Mouse (Mus musculus): Measurements from ENCODE around the gene Gpr108.
A peak's percentile ranks its signal among the peaks of the same experiment; 100 is the strongest.

Gpr108 gene

GRCm38 (mm10) chr17:57201841-57202724 lies 46.2 kb downstream of the Gpr108 start:
- DNase-seq = peak; percentile 60

GRCm38 (mm10) chr17:57198252-57198651 lies 50.0 kb downstream of the Gpr108 start:
- no peak for DNase-seq

GRCm38 (mm10) chr17:57195326-57196010 lies 52.8 kb downstream of the Gpr108 start:
- no peak for DNase-seq

- DNase-seq = no peak
Measured at GRCm38 (mm10) chr17:57194771-57195170, 53.5 kb downstream of the Gpr108 start.

GRCm38 (mm10) chr17:57194041-57194507 lies 54.2 kb downstream of the Gpr108 start, which contains the start of gene Tnfsf14:
Tnfsf14 (minus strand) TSS chr17:57194177.
- no peak for DNase-seq

- no peak for DNase-seq
Measured at GRCm38 (mm10) chr17:57188510-57189192, 59.6 kb downstream of the Gpr108 start.

- no peak for DNase-seq
Measured at GRCm38 (mm10) chr17:57185641-57186040, 62.6 kb downstream of the Gpr108 start.

Data from kidney, adult 9 months (tissue).